Mouse (Mus musculus): ENCODE data around the gene Tenm4. TPM values are rescaled to one million over a fixed set of nuclear protein-coding genes. Genes with fewer than 3 reads are reported as not detected.

Gene Tenm4
- total RNA-seq, 1 experiment from 2014 or later: 17.0 TPM

DNA sequence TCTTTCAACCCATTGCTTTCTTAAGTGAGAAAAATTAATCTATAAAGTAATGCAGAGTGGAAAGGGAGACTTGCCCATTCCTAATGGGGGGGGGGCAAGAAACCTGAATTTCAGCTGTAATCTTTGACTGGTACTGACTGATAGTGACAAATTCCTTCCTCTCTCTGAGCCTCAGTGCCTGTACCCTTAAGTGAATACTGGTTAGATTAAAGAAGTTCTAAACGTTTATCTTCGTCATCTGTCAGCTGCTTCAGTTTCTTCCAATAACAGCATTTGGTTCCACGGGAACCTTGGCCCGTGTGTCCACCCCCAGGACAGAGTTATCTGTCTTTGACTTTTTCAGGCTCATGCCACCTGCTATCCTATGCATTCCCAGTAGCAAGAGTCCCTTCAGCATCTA, 685.5 kb downstream of the Tenm4 start:
- DNase-seq: no peak

DNA sequence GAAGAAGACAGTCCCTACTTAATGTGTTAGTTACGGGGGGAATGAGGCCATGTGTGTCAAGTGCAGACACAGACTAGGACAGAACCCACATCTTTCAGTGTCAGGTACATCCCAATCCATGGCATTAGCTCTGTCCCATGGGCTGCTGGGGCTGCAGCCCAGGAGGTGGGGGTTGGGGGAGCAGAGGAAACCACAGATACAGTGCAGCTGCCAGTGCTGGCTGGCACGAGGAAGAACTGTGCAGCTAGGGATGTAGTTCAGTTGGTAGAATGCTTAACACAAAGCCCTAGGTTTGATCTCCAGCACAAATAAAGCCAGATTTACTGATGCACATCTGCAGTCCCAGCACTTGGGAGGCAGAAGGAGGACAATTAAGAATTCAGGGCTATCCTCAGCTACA, 688.0 kb downstream of the Tenm4 start:
- DNase-seq: no peak

DNA sequence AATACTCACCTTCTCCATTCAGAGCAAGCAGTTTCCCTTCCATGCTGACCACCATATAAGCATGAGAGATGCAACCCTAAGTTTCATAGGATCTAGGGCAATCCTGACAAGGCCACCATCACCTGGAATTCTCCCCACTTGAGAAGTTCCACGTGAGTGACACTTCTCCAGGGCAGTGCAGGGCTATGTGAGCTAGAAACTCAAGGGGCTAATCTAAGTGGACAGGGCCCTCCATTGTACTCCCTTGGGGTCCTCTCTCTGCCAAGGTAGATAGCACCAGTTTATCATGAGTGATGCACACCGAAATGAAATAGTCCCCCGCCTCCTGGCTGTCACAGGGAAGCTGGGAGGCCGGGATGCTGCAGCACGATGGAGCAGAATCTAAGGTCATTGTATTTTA, 688.6 kb downstream of the Tenm4 start:
- no peak for DNase-seq

DNA sequence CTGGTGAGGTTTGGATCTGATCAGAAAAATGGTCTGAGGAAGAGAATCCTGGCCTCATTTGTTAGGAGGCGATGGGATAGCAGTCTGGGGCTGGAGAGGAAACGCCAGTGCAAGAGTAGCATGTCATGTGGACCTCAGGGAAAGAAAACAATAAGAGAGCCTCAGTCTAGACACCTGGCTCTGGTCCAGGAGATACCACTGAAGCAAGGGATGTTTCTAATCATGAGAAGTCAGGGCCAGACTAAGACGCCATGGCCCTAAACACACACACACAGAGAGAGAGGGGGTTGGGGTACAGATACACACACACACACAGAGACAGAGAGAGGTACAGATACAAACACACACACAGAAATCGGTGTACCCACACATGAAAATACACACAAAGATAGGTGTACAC, 689.6 kb downstream of the Tenm4 start:
- no peak for DNase-seq

DNA sequence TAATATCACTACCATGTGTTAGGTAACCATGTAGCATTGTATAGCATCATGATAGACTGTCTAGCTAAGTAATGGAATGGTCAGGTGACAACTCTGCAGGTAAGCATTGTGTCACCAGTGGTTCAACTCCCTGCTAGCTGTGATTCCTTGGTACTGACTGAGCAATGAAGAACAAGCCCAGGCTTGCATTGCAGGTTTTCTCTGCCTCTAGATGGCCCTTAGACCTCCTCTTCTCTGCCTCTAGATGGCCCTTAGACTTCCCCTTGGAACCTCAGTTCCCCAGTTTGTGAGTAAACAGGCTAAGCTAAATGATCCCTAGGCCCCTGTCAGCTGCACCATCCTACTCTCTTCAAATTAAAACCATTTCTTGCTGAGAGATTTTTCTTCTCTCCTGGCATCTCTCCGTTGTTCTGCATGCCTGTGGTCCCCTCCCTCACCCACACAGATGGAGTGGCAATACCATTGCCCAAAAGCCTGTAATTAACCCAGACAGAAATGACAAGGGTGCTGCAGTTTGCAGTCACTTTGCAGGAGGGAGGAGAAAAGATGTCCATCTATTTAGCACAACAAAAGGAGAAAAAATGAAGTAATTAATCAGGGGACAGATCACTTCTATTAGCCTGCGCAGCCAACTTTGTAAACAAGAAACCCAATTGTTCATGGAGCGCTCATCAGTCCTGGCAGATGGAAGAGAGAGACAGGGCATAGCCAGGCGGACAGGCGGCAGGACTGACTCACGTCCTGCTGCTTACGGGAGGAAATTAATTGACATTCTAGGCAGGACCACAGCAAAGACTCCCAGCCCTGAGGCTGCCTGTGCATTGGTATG, 694.1 kb downstream of the Tenm4 start:
- DNase-seq: no peak

DNA sequence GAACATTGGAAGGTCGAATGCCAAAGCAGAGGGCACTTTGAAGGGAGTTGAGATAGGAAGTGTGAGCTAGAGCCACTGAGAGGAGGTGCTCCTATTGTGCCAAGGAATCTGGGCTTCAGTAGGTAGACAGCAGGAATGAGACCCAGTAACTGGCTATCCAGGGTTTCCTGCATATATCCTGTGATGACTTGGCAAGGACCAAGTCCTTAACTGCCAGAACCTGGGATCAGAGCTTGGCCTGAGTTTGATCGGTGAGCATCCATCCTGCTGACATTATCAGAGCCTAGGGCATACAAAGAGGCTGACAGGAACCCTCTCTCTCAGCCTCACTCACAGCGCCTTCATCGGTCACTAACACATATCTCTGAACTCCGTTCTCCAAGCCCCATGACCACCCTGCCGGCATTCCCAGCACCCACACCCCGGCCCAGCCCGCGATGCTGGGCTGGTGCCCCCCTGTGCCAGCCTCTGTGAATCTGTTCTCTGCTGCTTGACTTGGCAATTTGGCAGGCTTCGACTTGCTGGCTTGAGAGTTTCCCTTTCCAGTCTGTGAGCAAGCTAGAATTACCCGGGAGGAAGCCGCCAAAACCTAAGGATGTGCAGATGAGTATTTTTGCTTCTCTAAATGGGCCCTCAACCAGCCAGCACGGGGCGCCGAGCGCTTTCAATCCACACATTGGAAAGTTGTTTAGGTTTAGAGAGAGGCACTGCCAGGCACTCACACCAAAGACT, 698.2 kb downstream of the Tenm4 start:
- no peak for DNase-seq

DNA sequence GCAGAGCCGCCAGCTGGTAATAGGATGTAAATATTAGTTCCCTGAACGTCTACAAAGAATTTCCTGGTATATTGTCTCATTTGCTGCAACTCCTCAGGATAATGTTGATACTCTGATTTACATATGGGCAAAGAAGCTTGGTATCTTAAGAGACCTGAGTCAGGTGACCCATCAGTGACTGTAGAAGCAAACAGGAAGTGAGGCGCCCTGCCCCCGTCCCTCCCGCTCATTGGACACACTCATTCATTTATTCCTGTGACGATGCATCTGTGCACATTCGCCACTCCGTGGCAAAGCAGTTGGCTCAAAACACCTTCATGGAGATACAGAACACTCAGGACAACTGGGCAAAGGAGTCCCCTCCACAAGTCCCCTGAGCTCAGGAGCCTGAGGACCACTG, 699.4 kb downstream of the Tenm4 start:
- no peak for DNase-seq

DNA sequence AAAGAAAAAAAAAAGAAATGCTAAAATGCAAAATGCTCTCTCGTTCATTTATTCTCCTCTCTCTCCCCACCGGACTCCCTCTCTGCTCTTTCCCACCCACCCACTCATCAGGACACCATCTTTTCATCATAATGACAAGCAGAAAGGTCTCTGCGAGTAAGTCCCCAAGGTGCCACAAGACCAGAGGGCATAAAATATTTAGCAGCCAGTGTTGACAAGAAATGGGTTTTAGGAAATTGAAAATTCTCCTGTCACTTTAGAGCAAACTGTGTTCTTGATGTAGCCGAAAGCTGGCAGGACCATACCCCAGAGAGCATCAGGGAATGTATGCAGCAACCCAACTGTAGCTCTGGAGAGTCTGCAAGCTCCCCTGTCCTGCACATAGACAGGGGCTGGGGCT, 700.0 kb downstream of the Tenm4 start:
- no peak for DNase-seq

DNA sequence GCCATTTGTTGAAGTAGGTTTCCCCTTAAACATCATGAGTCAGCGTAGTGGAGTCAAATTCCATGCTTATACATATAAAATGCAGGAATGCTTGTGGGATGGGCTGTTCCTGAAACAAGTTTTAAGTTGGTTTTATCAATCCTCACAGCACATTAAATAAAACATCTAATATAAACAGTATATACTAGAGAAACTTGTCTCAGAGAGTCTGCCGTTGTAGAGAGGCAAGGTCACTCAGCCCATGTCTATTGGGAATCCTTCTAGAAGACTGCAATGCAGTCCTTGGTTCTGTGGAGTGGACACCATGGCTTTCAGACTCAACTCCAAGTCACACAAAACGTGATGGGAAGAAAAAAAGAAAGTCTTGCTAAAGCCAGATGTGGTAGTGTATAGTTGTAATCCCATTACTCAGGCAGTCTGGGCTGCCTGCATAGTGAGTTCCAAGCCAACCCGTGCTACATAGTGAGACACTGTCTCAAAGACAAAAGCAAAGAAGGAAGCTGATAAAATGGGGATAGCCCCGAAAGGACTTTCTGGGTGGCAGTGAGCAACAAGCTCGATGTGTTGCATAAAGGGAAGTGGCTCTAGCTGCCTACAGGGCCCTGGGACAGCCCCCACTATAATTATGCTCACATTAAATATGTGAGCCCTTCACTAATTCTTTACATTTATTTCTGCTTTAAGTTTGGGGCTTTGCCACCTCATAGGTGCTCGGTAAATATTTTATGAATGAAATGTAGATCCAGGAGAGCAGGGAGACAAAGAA, 707.6 kb downstream of the Tenm4 start:
- no peak for DNase-seq

DNA sequence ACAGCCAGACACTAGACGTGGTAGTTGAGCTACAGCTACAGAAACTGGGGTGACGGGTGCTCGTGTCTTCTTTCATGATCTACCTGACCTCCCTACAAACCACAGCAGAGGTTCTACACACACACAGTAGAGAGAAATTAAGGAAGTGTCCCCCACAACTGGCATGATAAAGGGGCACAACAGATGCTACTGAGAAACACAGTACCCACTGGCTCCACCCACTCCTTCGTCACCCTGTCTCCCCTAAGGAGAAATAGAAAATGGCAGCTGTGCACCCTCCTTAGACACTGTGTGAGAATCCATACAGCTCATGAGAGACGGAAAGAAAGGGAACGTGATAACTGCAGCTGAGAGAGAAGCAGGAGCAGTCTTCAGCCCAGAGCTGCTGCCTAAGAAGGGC, 708.5 kb downstream of the Tenm4 start:
- no peak for DNase-seq

DNA sequence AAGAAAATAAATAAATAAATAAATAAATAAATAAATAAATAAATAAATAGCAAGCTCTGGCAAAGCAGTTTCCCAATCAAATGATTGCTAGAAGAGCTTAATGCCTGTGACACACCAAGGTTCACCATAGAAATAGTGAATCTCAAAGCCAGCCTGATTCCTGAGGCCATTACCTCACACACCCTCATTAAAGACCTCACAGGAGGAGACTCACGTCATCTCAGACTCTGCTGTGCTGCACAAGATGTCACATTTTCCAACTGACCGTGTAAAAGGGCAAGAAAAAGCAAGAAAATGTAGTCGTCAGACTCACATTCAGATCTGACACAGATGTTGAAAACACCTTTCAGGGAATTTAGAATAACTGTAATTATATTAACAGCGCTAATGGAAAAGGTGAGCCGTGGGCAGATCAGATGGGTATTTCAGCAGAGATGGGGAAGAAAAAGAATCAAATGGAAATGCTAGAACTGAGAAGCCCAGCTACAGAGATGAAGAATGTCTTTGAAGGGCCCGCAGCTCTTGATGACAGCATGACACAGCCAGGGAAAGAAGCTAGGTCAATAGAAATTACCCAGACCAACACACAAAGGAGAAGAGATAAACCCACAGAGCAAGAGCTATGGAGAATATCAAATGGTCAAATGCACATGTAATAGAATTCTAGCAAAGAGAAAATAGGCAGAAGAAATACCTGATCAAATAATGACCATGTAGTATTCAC, 709.3 kb downstream of the Tenm4 start:
- DNase-seq: no peak

DNA sequence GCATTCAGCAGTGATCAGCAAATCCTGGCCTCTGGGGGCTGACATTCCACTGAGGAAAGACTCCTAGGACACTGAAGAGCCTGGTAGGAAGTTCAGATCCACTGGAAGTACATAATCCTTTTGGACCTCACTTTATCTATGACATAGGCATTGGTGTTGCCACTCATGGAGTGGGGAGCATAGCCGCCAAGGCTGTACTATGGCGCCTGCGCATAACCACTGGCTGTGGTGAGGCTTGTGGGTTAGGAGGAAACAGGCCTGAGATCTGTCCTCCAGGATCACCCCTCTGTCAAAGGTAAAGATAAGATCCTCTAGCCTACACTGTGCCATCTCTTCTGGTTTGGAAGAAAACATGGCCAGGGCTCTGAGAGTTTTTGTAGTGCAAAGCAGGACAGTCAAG, 712.3 kb downstream of the Tenm4 start:
- no peak for DNase-seq

DNA sequence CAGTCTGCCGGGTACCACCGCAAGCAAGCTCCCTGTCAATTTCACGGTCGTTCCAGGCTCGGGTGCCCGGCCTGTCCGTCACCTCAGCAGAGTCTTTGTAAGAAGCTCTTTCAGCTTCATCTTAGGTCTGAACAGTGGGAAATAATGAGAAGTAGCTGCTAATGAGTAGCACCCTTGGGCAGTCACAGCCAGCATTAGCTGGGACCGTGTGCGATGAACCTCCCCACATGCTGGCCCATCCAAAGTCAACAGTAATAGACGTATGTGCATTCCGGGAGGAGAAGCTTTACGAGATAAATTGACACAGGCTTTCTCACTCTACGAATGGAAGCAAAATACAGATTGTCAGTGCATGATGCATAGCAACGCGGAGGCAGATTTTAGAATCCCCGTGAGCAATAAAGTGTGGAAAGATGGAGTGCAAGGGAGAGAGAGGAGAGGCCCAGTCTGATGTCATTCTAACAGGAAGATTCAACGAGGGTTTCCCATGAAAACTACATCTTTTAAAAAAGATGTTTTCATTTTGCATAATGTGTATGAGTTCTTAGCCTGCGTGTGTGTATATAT, 716.1 kb downstream of the Tenm4 start:
- no peak for DNase-seq

DNA sequence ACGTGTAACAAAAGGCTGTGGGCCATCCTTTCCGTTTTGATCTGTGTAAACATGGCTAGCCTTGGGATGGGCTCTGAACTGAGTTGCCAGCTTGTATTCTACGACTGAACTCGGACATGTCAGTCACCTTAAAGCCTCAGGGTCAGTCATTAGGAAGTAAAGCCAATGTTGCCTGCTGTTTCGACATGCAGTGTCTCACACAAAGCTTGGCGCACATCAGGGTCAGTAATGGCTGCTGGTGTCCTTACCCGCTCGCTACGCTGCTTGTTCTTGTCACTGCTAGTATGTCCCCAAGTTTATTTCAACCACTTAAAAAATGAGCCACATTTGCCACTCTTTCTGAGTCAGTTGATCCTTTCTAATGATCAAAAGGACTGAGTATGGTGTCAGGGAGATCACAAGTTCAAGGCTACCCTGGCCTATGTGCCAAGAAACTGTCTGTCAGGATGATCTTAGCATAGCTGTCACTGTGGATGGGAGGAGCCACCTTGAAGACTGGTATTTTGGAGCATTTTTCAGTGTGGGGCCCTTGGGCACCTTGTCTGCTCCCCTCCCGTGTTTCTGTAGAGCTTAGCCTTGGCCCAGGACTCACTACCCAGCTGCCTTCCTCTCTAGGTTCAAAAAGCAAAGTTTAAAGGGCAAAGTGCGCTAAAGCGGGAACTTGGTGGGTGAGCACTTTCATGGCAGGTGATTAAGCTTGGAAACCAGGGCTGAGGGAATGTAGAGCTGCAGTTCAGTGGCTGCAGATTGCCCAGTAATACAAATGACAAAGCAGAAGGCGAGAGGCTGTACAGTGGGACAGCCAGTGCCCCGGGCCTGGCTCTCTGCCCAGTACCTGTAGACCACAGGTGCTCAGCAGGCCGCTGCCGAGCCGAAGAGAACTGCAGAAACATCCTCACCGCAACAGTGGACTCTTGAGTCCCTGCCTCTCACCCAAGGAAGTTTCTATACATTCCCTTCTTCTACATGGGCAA, 718.3 kb downstream of the Tenm4 start:
- DNase-seq: peak; percentile 40

DNA sequence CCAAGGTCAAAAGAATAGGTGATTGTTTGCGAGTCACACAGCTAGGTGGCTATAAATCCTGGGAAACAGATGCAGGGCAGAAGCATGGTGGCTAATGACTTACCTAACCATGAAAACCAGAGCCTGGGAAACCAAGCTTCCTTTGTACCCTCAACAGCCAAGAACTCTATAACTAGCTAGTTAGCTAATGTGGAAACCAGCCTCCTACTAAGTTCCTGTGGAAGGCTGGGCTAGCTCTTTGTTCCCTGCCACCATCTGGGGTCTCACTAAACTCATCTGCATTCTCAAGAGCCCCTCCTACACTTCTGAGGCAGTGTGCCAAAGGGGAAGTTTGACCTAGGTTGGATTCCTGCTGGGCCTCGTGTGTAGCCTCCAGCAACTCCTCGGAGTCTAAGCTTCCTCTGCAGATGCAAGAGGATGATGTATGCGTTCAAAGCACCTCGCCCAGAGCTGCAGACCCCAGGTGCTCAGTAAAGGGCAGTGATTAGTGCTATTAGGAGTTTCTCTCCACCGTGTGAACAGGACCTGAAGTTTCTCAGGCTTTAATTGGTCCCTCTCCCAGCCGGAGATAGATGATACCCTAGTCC, 719.1 kb downstream of the Tenm4 start:
- DNase-seq: no peak

DNA sequence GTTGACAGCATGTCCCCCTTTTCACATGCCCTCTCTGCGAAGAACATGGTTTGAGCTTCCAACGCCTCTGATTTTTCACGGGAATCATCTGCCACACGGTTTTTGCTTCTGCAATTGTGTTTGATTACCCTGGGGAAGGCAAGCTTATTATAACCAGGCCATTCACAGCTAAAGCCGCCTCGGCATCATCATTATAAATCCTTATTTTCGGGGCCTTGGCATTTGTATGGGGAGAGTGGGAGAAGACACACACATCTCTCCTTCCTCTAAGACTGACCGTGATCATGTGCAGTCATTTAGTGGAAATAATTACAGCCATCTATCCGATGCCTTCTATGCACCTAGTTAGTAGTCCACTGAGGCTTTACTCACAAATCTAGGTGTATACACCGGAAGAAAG, 719.9 kb downstream of the Tenm4 start:
- no peak for DNase-seq

DNA sequence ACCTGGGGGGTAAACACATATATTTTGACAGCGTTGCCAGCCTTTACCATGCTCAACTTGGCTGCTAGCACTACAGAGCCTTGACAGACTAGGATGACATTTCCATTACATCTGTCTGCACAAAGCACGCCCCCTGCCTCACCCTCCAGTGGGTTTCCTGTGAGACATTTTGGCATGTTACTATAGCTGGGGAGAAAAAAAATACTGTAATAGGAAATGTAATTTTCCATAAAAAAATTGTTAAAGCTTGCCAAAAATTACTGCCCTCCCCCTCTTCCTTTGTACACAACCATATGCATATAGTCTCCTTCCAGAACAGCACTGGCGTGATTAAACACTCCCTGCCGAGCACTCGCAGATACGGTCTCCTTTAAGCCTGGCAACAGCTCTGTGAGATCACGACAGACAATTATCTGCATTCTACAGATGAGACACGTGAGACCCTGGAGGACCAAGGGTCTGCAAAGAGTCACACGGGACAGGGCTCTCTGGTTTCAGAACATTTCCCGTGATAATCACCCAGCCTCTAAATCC, 728.1 kb downstream of the Tenm4 start:
- no peak for DNase-seq

DNA sequence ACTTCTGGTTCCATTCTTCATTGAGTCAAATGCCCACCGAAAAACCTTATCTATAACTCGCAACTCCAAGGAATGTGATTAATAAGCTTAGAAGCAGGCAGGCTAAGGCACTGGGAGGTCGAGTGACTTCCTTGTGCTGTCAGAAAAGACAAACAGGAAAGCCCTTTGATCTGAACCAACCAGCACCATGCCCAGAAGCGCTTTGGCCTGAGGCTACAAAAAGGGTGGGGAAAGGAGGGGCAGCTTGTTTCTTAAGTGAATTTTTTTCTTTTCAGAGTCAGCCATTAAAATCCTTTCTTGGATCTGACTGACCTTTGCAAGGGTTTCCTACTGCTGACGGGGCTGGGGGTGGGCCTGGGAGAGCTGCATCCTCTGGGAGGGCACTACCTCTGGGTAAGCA, 731.1 kb downstream of the Tenm4 start:
- DNase-seq: no peak

DNA sequence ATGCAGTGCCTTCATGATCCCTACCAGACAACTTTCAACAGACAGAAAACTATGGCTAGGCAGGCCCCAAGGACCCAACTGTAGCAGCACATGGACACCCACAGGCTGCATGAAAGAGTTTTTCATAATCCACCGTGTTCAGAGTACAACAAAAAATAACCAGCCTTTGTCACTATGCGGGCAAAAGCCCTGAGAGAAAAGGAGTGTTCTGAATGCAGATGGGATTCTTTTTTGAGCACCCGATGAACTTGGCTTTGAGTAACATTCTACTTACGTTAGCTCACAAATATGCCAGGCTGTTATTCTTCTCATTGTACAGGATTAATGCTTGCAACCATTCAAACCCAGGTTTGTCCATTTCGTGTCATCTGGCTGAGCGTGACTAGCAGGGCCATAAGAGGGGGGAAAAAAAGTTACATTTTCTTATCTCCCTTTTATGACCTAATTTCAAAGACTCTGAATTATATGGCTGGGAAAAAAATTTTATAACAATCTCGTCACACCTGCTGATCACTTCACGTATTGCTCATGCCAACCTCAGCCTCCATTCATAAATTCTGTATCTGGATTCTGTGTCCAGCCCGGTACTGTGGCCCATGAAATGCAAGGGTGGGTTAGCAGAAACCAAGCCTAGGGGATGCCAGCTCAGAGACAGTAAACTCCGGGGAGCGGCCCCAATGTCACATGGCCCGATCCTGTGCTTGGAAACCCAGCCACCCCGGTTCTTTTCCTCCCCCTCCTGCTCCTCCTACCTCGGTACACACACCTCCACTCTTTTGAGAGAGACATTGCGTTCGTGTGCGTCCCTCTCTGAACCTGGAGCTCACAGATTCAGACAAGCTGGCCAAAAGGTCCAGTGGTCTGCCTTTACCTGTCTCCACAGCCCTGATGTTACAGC, 732.3 kb downstream of the Tenm4 start:
- DNase-seq: no peak

Measured in adrenal gland, postnatal 25 days (tissue).